Mouse (Mus musculus) monocyte, adult 5-6 weeks (primary cell): ENCODE results near the gene Fam180a. TPM values are rescaled to one million over a fixed set of nuclear protein-coding genes. Genes with fewer than 3 reads are reported as not detected.

Source experiments
- ATAC-seq: fragments of 153-309, 156-312 bp; replicated peaks from 2 replicates; pipeline ENCODE4 v1.8.0; 2017; ENCODE audit warnings: mild to moderate bottlenecking; ENCODE audit not compliant: low TSS enrichment, insufficient number of reproducible peaks, severe bottlenecking, poor library complexity, low FRiP score
- total RNA-seq: library from RNA; stranded (forward); fragments of 200-1000, 200-491, 200-594 nt; gene quantifications from 3 replicates; pipeline ENCODE4 v1.2.3, GENCODE M21; 2017

The Fam180a gene
- total RNA-seq, 1 experiment from 2014 or later, result not detected

- no peak for ATAC-seq
These were observed 53.8 kb downstream of the Fam180a start for GRCm38 (mm10) chr6:35271868-35272765.

- no peak for ATAC-seq
These were observed 54.7 kb downstream of the Fam180a start for GRCm38 (mm10) chr6:35271094-35271855.

- ATAC-seq, result no peak
These were observed 56.3 kb downstream of the Fam180a start for GRCm38 (mm10) chr6:35269643-35270042.

GRCm38 (mm10) chr6:35268711-35269110, 57.2 kb downstream of the Fam180a start:
- no peak for ATAC-seq

GRCm38 (mm10) chr6:35265580-35266278, 60.2 kb downstream of the Fam180a start:
- ATAC-seq, result no peak

Other genes with a start within 250 kb of the Fam180a start
- 26.6 to 46.2 TPM (median 26.8 TPM) in 3 replicates for gene Cnot4, start 192.4 kb downstream of the Fam180a start, total RNA-seq
- gene Nup205, start 148.7 kb downstream of the Fam180a start, total RNA-seq, result 18.1 to 36.9 TPM (median 19.8 TPM) in 3 replicates
- gene Slc13a4, start 18.0 kb downstream of the Fam180a start, total RNA-seq, result not detected in 3 replicates
- 188 to 223 TPM (median 212 TPM) in 3 replicates for gene Mtpn, start 213.7 kb upstream of the Fam180a start, total RNA-seq